Mouse (Mus musculus): ENCODE results near the gene Neurl4. TPM values are rescaled to one million over a fixed set of nuclear protein-coding genes. Genes with fewer than 3 reads are reported as not detected.
"Not testable (repeated sequence)": the region's sequence is repeated elsewhere in the genome, so short reads cannot be mapped to it uniquely, and the experiment has no call there.

Neurl4 gene
- polyA plus RNA-seq, 1 experiment from 2014 or later: 13.8 TPM

DNA sequence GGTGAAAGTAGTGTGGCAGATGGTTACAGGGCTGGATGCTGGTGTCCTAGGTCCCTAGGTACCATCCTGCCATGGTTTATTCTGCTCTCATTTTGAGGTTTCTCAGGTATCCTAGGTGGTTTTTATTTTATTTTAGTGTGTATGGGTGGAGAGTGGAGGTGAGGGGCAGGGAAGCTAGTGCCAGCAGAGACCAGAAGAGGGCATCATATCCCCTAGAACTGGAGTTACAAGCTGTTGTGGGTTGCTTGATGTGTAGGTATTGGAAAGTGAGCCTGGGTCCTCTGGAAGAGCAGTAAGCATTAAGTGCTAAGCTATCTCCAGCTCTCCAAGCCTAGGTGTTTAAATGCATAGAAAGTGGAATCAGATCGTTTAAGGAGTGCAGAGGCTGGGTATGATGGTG, 51.4 kb downstream of the Neurl4 start:
- Histone ChIP-seq H3K27ac (replicated peaks) (no peak overlapping the region), H3K36me3 (no peaks in the 10 kb centered on the region), H3K4me2 (no peak overlapping the region), H3K4me3 (no peak overlapping the region), H3K9me3 (no peaks in the 10 kb centered on the region), H3K4me1 (replicated peaks) (peaks cover 11% of the 10 kb centered on the region), H3K27me3 (peaks cover 20% of the 10 kb centered on the region), H3K9ac (no peak overlapping the region)
- ATAC-seq (ENCODE audit: low read depth): no peak
- 50% methylated on average over 1 of the region's 1 CpGs for WGBS

DNA sequence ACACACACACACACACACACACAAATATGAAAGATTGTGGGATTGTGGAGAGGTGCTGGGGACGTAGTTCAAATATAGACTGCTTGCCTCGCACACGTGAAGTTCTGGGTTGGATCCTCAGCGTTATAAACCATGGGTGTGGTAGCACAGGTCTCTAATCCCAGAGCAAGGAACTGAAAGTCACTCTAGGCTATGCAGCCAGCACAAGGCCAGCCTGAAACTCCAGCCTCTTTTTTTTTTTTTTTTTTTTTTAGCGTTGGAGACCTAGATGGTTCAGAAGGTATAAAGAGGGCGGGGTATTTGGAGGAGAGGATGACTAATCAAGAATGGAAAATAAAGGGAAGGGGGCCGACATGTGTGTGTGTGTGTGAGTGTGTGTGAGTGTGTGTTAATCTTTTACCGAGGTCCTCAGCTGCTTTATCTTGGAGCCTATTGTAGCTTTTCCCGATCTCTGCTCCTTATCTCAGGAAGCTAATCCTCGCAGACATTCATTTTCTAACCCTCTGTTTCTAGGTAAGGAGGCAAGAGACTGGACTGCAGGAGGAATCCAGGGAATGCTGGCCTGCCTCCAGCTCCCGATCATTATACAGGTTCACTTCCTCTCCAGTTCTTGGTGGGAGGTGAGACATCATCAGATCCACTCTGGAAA, 52.5 kb downstream of the Neurl4 start:
- no peak overlapping the region for H3K9ac ChIP-seq
- H3K9me3 ChIP-seq: no peaks in the 10 kb centered on the region
- peaks cover 4% of the 10 kb centered on the region for H3K4me1 ChIP-seq (replicated peaks)
- H3K27me3 ChIP-seq: peaks cover 24% of the 10 kb centered on the region
- 71% methylated on average over 11 of the region's 11 CpGs for WGBS
- no peaks in the 10 kb centered on the region for H3K36me3 ChIP-seq
- H3K27ac ChIP-seq (replicated peaks): no peak overlapping the region
- H3K4me2 ChIP-seq: no peak overlapping the region
- no peak for ATAC-seq (ENCODE audit: low read depth)
- no peak overlapping the region for H3K4me3 ChIP-seq

DNA sequence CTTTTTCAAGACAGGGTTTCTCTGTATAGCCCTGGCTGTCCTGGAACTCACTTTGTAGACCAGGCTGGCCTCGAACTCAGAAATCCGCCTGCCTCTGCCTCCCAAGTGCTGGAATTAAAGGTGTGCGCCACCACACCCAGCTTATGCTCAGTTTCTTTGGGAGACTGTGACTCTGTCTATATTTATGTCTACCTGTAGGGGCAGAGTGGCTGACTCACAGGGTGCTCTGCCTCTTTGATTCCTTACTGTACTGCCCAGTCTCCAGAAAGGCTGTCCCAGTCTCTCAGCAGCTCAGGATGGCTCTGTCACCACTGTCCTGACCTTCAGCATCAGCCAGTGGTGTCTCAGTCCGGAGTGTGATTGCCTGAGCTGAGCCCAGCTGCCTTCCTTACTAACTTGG, 54.7 kb downstream of the Neurl4 start:
- not testable (repeated sequence) for H3K4me1 ChIP-seq (replicated peaks); H3K36me3 ChIP-seq; H3K9ac ChIP-seq; H3K9me3 ChIP-seq; H3K27ac ChIP-seq (replicated peaks); H3K4me3 ChIP-seq; H3K4me2 ChIP-seq; ATAC-seq (ENCODE audit: low read depth)
- peaks cover 26% of the 10 kb centered on the region for H3K27me3 ChIP-seq
- 78% methylated on average over 4 of the region's 4 CpGs for WGBS

DNA sequence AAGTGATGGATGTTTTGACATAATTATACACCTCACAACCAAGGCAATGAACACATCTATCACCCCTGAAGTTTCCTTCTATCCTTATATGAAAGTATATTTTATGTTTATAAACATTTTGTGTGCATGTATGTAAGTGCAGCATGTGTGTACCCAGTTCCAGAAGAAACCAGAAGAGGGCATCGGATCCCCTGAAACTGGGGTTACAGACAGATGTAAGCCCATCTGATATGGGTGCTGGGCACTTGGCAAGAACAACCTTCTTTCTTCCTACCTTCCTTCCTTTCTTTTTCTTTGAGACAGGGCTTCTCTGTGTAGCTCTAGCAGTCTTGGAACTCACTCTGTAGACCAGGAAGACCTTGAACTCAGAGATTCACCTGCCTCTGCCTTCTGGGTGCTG, 55.3 kb downstream of the Neurl4 start:
- 72% methylated on average over 1 of the region's 1 CpGs for WGBS
- Histone ChIP-seq H3K9ac (no peak overlapping the region), H3K27ac (replicated peaks) (no peak overlapping the region), H3K4me3 (no peak overlapping the region), H3K4me1 (replicated peaks) (no peaks in the 10 kb centered on the region), H3K4me2 (no peak overlapping the region), H3K9me3 (no peaks in the 10 kb centered on the region), H3K27me3 (peaks cover 29% of the 10 kb centered on the region), H3K36me3 (no peaks in the 10 kb centered on the region)
- no peak for ATAC-seq (ENCODE audit: low read depth)

GRCm38 (mm10) chr11:69960616-69961015, 59.7 kb downstream of the Neurl4 start:
- ATAC-seq (ENCODE audit: low read depth): no peak
- 32% methylated on average over 5 of the region's 5 CpGs for WGBS
- H3K4me1 ChIP-seq (replicated peaks): peaks cover 5% of the 10 kb centered on the region
- H3K27me3 ChIP-seq: peaks cover 70% of the 10 kb centered on the region
- H3K27ac ChIP-seq (replicated peaks): no peak overlapping the region
- H3K9me3 ChIP-seq: no peaks in the 10 kb centered on the region
- H3K9ac ChIP-seq: no peak overlapping the region
- no peak overlapping the region for H3K4me2 ChIP-seq
- H3K36me3 ChIP-seq: no peaks in the 10 kb centered on the region
- H3K4me3 ChIP-seq: no peak overlapping the region

- 52% methylated on average over 5 of the region's 5 CpGs for WGBS
- Histone ChIP-seq H3K27ac (replicated peaks) (no peak overlapping the region), H3K36me3 (no peaks in the 10 kb centered on the region), H3K9ac (no peak overlapping the region), H3K9me3 (no peaks in the 10 kb centered on the region), H3K4me1 (replicated peaks) (peaks cover 16% of the 10 kb centered on the region), H3K4me2 (no peak overlapping the region), H3K27me3 (peaks cover 71% of the 10 kb centered on the region), H3K4me3 (no peak overlapping the region)
- ATAC-seq (ENCODE audit: low read depth): no peak
These were observed 61.0 kb downstream of the Neurl4 start for GRCm38 (mm10) chr11:69961841-69962240.

Small RNAs within 50 kb of the gene (microRNA-seq; reads per million reads assigned to microRNA genes)
- not detected for gene Mir6924

Other genes starting within 250 kb of the Neurl4 start
- gene Sox15, start 245.8 kb upstream of the Neurl4 start, polyA plus RNA-seq (2015; fragmentation: Nextera tagmentation; extraction: Ambion mirVana): not detected in 2 replicates
- gene Mpdu1, start 238.4 kb upstream of the Neurl4 start, polyA plus RNA-seq (2015; fragmentation: Nextera tagmentation; extraction: Ambion mirVana): 83.2 and 92.1 TPM in 2 replicates
- gene Cd68, start 234.9 kb upstream of the Neurl4 start, polyA plus RNA-seq (2015; fragmentation: Nextera tagmentation; extraction: Ambion mirVana): 9.8 and 11.3 TPM in 2 replicates
- 525 and 528 TPM in 2 replicates for gene Eif4a1, start 228.6 kb upstream of the Neurl4 start, polyA plus RNA-seq (2015; fragmentation: Nextera tagmentation; extraction: Ambion mirVana)
- gene Senp3, start 219.0 kb upstream of the Neurl4 start, polyA plus RNA-seq (2015; fragmentation: Nextera tagmentation; extraction: Ambion mirVana): 99.8 and 105 TPM in 2 replicates
- gene Tnfsf13, start 215.3 kb upstream of the Neurl4 start, polyA plus RNA-seq (2015; fragmentation: Nextera tagmentation; extraction: Ambion mirVana): 0.74 and 0.77 TPM in 2 replicates
- gene Tnfsf12, start 205.2 kb upstream of the Neurl4 start, polyA plus RNA-seq (2015; fragmentation: Nextera tagmentation; extraction: Ambion mirVana): 3.3 and 3.5 TPM in 2 replicates
- gene Tnfsfm13, start 205.0 kb upstream of the Neurl4 start, polyA plus RNA-seq (2015; fragmentation: Nextera tagmentation; extraction: Ambion mirVana): 1.4 and 1.8 TPM in 2 replicates
- 22.9 and 27.2 TPM in 2 replicates for gene Polr2a, start 142.4 kb upstream of the Neurl4 start, polyA plus RNA-seq (2015; fragmentation: Nextera tagmentation; extraction: Ambion mirVana)
- gene Slc35g3, start 139.1 kb upstream of the Neurl4 start, polyA plus RNA-seq (2015; fragmentation: Nextera tagmentation; extraction: Ambion mirVana): 0.13 TPM in 1 of 2 replicates, not detected in the other
- gene Zbtb4, start 135.2 kb upstream of the Neurl4 start, polyA plus RNA-seq (2015; fragmentation: Nextera tagmentation; extraction: Ambion mirVana): 2.5 and 2.9 TPM in 2 replicates
- 2.4 and 4.5 TPM in 2 replicates for gene Chrnb1, start 105.1 kb upstream of the Neurl4 start, polyA plus RNA-seq (2015; fragmentation: Nextera tagmentation; extraction: Ambion mirVana)
- 6.8 and 8.9 TPM in 2 replicates for gene Fgf11, start 99.2 kb upstream of the Neurl4 start, polyA plus RNA-seq (2015; fragmentation: Nextera tagmentation; extraction: Ambion mirVana)
- 0.74 and 1.4 TPM in 2 replicates for gene Tmem102, start 95.4 kb upstream of the Neurl4 start, polyA plus RNA-seq (2015; fragmentation: Nextera tagmentation; extraction: Ambion mirVana)
- gene Gm39566, start 85.8 kb upstream of the Neurl4 start, polyA plus RNA-seq (2015; fragmentation: Nextera tagmentation; extraction: Ambion mirVana): not detected in 2 replicates
- not detected in 2 replicates for gene Spem2, start 82.6 kb upstream of the Neurl4 start, polyA plus RNA-seq (2015; fragmentation: Nextera tagmentation; extraction: Ambion mirVana)
- gene Spem1, start 78.9 kb upstream of the Neurl4 start, polyA plus RNA-seq (2015; fragmentation: Nextera tagmentation; extraction: Ambion mirVana): 0.43 and 0.98 TPM in 2 replicates
- 17.1 and 18.1 TPM in 2 replicates for gene Nlgn2, start 63.3 kb upstream of the Neurl4 start, polyA plus RNA-seq (2015; fragmentation: Nextera tagmentation; extraction: Ambion mirVana)
- 321 and 416 TPM in 2 replicates for gene Tmem256, start 62.6 kb upstream of the Neurl4 start, polyA plus RNA-seq (2015; fragmentation: Nextera tagmentation; extraction: Ambion mirVana)
- gene Plscr3, start 54.7 kb upstream of the Neurl4 start, polyA plus RNA-seq (2015; fragmentation: Nextera tagmentation; extraction: Ambion mirVana): 62.5 and 65.6 TPM in 2 replicates
- gene Tnk1, start 42.3 kb upstream of the Neurl4 start, polyA plus RNA-seq (2015; fragmentation: Nextera tagmentation; extraction: Ambion mirVana): 0.29 and 0.51 TPM in 2 replicates
- not detected in 2 replicates for gene Tmem95, start 23.1 kb upstream of the Neurl4 start, polyA plus RNA-seq (2015; fragmentation: Nextera tagmentation; extraction: Ambion mirVana)
- gene Kctd11, start 19.7 kb upstream of the Neurl4 start, polyA plus RNA-seq (2015; fragmentation: Nextera tagmentation; extraction: Ambion mirVana): 2.0 and 3.3 TPM in 2 replicates
- gene Acap1, start 5.5 kb upstream of the Neurl4 start, polyA plus RNA-seq (2015; fragmentation: Nextera tagmentation; extraction: Ambion mirVana): 0.28 and 0.80 TPM in 2 replicates
- 10.9 and 11.7 TPM in 2 replicates for gene 2810408A11Rik, start 85 bp upstream of the Neurl4 start, polyA plus RNA-seq (2015; fragmentation: Nextera tagmentation; extraction: Ambion mirVana)
- gene Gps2, start 12.8 kb downstream of the Neurl4 start, polyA plus RNA-seq (2015; fragmentation: Nextera tagmentation; extraction: Ambion mirVana): 60.4 and 76.5 TPM in 2 replicates
- 1,157 and 1,178 TPM in 2 replicates for gene Eif5a, start 20.9 kb downstream of the Neurl4 start, polyA plus RNA-seq (2015; fragmentation: Nextera tagmentation; extraction: Ambion mirVana)
- 4.7 and 5.0 TPM in 2 replicates for gene Ybx2, start 34.7 kb downstream of the Neurl4 start, polyA plus RNA-seq (2015; fragmentation: Nextera tagmentation; extraction: Ambion mirVana)
- gene Slc2a4, start 47.1 kb downstream of the Neurl4 start, polyA plus RNA-seq (2015; fragmentation: Nextera tagmentation; extraction: Ambion mirVana): 3.6 and 6.4 TPM in 2 replicates
- gene Cldn7, start 63.7 kb downstream of the Neurl4 start, polyA plus RNA-seq (2015; fragmentation: Nextera tagmentation; extraction: Ambion mirVana): 0.33 and 1.7 TPM in 2 replicates
- 21.5 and 22.5 TPM in 2 replicates for gene Ctdnep1, start 80.1 kb downstream of the Neurl4 start, polyA plus RNA-seq (2015; fragmentation: Nextera tagmentation; extraction: Ambion mirVana)
- 160 and 162 TPM in 2 replicates for gene Elp5, start 81.4 kb downstream of the Neurl4 start, polyA plus RNA-seq (2015; fragmentation: Nextera tagmentation; extraction: Ambion mirVana)
- 679 and 746 TPM in 2 replicates for gene Gabarap, start 90.1 kb downstream of the Neurl4 start, polyA plus RNA-seq (2015; fragmentation: Nextera tagmentation; extraction: Ambion mirVana)
- gene Phf23, start 94.7 kb downstream of the Neurl4 start, polyA plus RNA-seq (2015; fragmentation: Nextera tagmentation; extraction: Ambion mirVana): 74.2 and 76.3 TPM in 2 replicates
- 26.7 and 28.8 TPM in 2 replicates for gene Dvl2, start 99.5 kb downstream of the Neurl4 start, polyA plus RNA-seq (2015; fragmentation: Nextera tagmentation; extraction: Ambion mirVana)
- gene Acadvl, start 114.3 kb downstream of the Neurl4 start, polyA plus RNA-seq (2015; fragmentation: Nextera tagmentation; extraction: Ambion mirVana): 58.2 and 60.9 TPM in 2 replicates
- 23.1 and 23.5 TPM in 2 replicates for gene Dlg4, start 115.9 kb downstream of the Neurl4 start, polyA plus RNA-seq (2015; fragmentation: Nextera tagmentation; extraction: Ambion mirVana)
- 1.4 and 2.6 TPM in 2 replicates for gene Asgr1, start 153.0 kb downstream of the Neurl4 start, polyA plus RNA-seq (2015; fragmentation: Nextera tagmentation; extraction: Ambion mirVana)
- 0.39 TPM in 1 of 2 replicates, not detected in the other for gene Asgr2, start 191.6 kb downstream of the Neurl4 start, polyA plus RNA-seq (2015; fragmentation: Nextera tagmentation; extraction: Ambion mirVana)
- 0.21 and 0.39 TPM in 2 replicates for gene Mgl2, start 229.3 kb downstream of the Neurl4 start, polyA plus RNA-seq (2015; fragmentation: Nextera tagmentation; extraction: Ambion mirVana)

All from neural tube, embryonic 13.5 days (tissue).